In genomic region chr13:78099746-78100530, GRCm38 (mm10) we compare ENCODE assay signal across 14 mouse cellular contexts.
DNase-seq lines count a peak whose midpoint lies in the region; ATAC-seq lines count a peak whose summit lies in the region.
"Had no signal": no experiment of that assay in that cellular context is flagged by ENCODE, and none has a peak within 500 bp of the region (broad histone marks: within the 10 kb centered on the region; RNA-seq: fewer than 3 reads in every experiment).

No protein-coding gene starts in this region.

- H3K9ac ChIP-seq in hindbrain, embryonic 15.5 days: no peak overlapping the region
- no peak overlapping the region for H3K9ac ChIP-seq in hindbrain, embryonic 11.5 days (ENCODE audit: low read depth, low read length)
- H3K9ac ChIP-seq in midbrain, embryonic 16.5 days (ENCODE audit: low read depth, low read length): no peak overlapping the region
- H3K9ac ChIP-seq in midbrain, embryonic 11.5 days (ENCODE audit: low read length): no peak overlapping the region
- no peak overlapping the region for H3K9ac ChIP-seq in hindbrain, embryonic 16.5 days (ENCODE audit: low read depth, low read length)
- H3K9ac ChIP-seq: embryonic facial prominence, embryonic 12.5 days; lung, embryonic 14.5 days had no signal

- no peak for DNase-seq in hindbrain, embryonic 11.5 days (ENCODE audit: low spot score)
- DNase-seq in midbrain, embryonic 11.5 days (ENCODE audit: low spot score, missing footprints): no peak
- peak; percentile 73 for DNase-seq in retina, postnatal 1 day
- DNase-seq in spleen, postnatal 14 days (ENCODE audit: low spot score in 2 of 2): no peak
- DNase-seq in T-cell, adult 2 months (ENCODE audit: low spot score): no peak
- DNase-seq: adrenal gland, postnatal 25 days; cerebellum, adult 11-12 months; lung, embryonic 14.5 days had no signal

- ATAC-seq in hindbrain, embryonic 15.5 days (ENCODE audit: low FRiP score, low read depth): peak; percentile 69; the same call in 1 of the 2 replicates
- ATAC-seq in hindbrain, embryonic 11.5 days (ENCODE audit: low FRiP score): no peak
- peak; percentile 40; the same call in 1 of the 2 replicates for ATAC-seq in midbrain, embryonic 16.5 days
- ATAC-seq in midbrain, embryonic 11.5 days (ENCODE audit: low FRiP score): no peak
- ATAC-seq in hindbrain, embryonic 16.5 days: peak; percentile 75
- ATAC-seq: CD4-positive, CD25-positive, alpha-beta regulatory T cell, adult 4 months had no signal

- 48% methylated on average over 3 of the region's 3 CpGs for WGBS in hindbrain, embryonic 15.5 days
- WGBS in hindbrain, embryonic 11.5 days: 70% methylated on average over 3 of the region's 3 CpGs
- WGBS in midbrain, embryonic 16.5 days: 61% methylated on average over 3 of the region's 3 CpGs
- 70% methylated on average over 3 of the region's 3 CpGs for WGBS in midbrain, embryonic 11.5 days
- 48% methylated on average over 3 of the region's 3 CpGs for WGBS in hindbrain, embryonic 16.5 days

- no peak overlapping the region for H3K27ac ChIP-seq in hindbrain, embryonic 15.5 days (replicated peaks)
- H3K27ac ChIP-seq in hindbrain, embryonic 11.5 days (ENCODE audit: low read depth, low read length): no peak overlapping the region
- no peak overlapping the region for H3K27ac ChIP-seq in midbrain, embryonic 16.5 days (ENCODE audit: low read length)
- H3K27ac ChIP-seq in midbrain, embryonic 11.5 days (ENCODE audit: low read depth, low read length): no peak overlapping the region
- no peak overlapping the region for H3K27ac ChIP-seq in hindbrain, embryonic 16.5 days (ENCODE audit: low read depth, low read length)
- H3K27ac ChIP-seq: embryonic facial prominence, embryonic 12.5 days; left cerebral cortex, adult 2 months had no signal

- no peak overlapping the region for H3K4me3 ChIP-seq in hindbrain, embryonic 15.5 days
- H3K4me3 ChIP-seq in hindbrain, embryonic 11.5 days (ENCODE audit: low read depth, low read length): no peak overlapping the region
- H3K4me3 ChIP-seq in midbrain, embryonic 16.5 days (ENCODE audit: low read depth, low read length): no peak overlapping the region
- no peak overlapping the region for H3K4me3 ChIP-seq in midbrain, embryonic 11.5 days (ENCODE audit: low read depth, low read length)
- no peak overlapping the region for H3K4me3 ChIP-seq in hindbrain, embryonic 16.5 days (ENCODE audit: low read length)
- H3K4me3 ChIP-seq: embryonic facial prominence, embryonic 12.5 days; left cerebral cortex, adult 2 months had no signal

- 0 out of 2 replicates have a peak, but pooled peaks cover 7% of the 10 kb centered on the region for H3K4me1 ChIP-seq in hindbrain, embryonic 15.5 days (replicated peaks)
- H3K4me1 ChIP-seq in hindbrain, embryonic 11.5 days (replicated peaks; ENCODE audit: control insufficient read depth, insufficient read depth, low read length): no peaks in the 10 kb centered on the region
- peaks cover 4% of the 10 kb centered on the region; the same call in 1 of the 2 replicates for H3K4me1 ChIP-seq in midbrain, embryonic 16.5 days (ENCODE audit: control insufficient read depth, insufficient read depth, low read length)
- peaks cover 2% of the 10 kb centered on the region; the same call in 1 of the 2 replicates for H3K4me1 ChIP-seq in midbrain, embryonic 11.5 days (ENCODE audit: control insufficient read depth, insufficient read depth, low read length)
- peaks cover 2% of the 10 kb centered on the region; the same call in 1 of the 2 replicates for H3K4me1 ChIP-seq in hindbrain, embryonic 16.5 days (ENCODE audit: control insufficient read depth, insufficient read depth, low read depth, low read length)
- H3K4me1 ChIP-seq: embryonic facial prominence, embryonic 12.5 days had no signal

- H3K9me3 ChIP-seq in hindbrain, embryonic 15.5 days: no peaks in the 10 kb centered on the region
- H3K9me3 ChIP-seq in hindbrain, embryonic 11.5 days (ENCODE audit: control insufficient read depth, low read length): no peaks in the 10 kb centered on the region
- no peaks in the 10 kb centered on the region for H3K9me3 ChIP-seq in midbrain, embryonic 16.5 days (replicated peaks; ENCODE audit: control insufficient read depth, low read length, poor library complexity, severe bottlenecking)
- no peaks in the 10 kb centered on the region for H3K9me3 ChIP-seq in midbrain, embryonic 11.5 days (ENCODE audit: control insufficient read depth, low read length)
- no peaks in the 10 kb centered on the region for H3K9me3 ChIP-seq in hindbrain, embryonic 16.5 days (ENCODE audit: control insufficient read depth, low read length)
- H3K9me3 ChIP-seq: embryonic facial prominence, embryonic 12.5 days had no signal

- H3K27me3 ChIP-seq in hindbrain, embryonic 15.5 days: no peaks in the 10 kb centered on the region
- H3K27me3 ChIP-seq in hindbrain, embryonic 11.5 days (ENCODE audit: control insufficient read depth, insufficient read depth, low read length): no peaks in the 10 kb centered on the region
- no peaks in the 10 kb centered on the region for H3K27me3 ChIP-seq in midbrain, embryonic 16.5 days (ENCODE audit: control insufficient read depth, insufficient read depth, low read depth, low read length)
- H3K27me3 ChIP-seq in midbrain, embryonic 11.5 days (ENCODE audit: control insufficient read depth, insufficient read depth, low read length): no peaks in the 10 kb centered on the region
- H3K27me3 ChIP-seq in hindbrain, embryonic 16.5 days (replicated peaks; ENCODE audit: control insufficient read depth, insufficient read depth, low read length): no peaks in the 10 kb centered on the region
- H3K27me3 ChIP-seq: embryonic facial prominence, embryonic 12.5 days had no signal

- no peaks in the 10 kb centered on the region for H3K36me3 ChIP-seq in hindbrain, embryonic 15.5 days
- H3K36me3 ChIP-seq in hindbrain, embryonic 11.5 days (ENCODE audit: control insufficient read depth, insufficient read depth, low read length): no peaks in the 10 kb centered on the region
- no peaks in the 10 kb centered on the region for H3K36me3 ChIP-seq in midbrain, embryonic 16.5 days (ENCODE audit: control insufficient read depth, insufficient read depth, low read length)
- no peaks in the 10 kb centered on the region for H3K36me3 ChIP-seq in midbrain, embryonic 11.5 days (ENCODE audit: control insufficient read depth, insufficient read depth, low read length)
- H3K36me3 ChIP-seq in hindbrain, embryonic 16.5 days (ENCODE audit: control insufficient read depth, insufficient read depth, low read length): no peaks in the 10 kb centered on the region
- H3K36me3 ChIP-seq: embryonic facial prominence, embryonic 12.5 days had no signal

- H3K4me2 ChIP-seq in hindbrain, embryonic 15.5 days: no peak overlapping the region
- no peak overlapping the region for H3K4me2 ChIP-seq in hindbrain, embryonic 11.5 days (replicated peaks; ENCODE audit: low read depth, low read length)
- no peak overlapping the region for H3K4me2 ChIP-seq in midbrain, embryonic 16.5 days (ENCODE audit: low read length)
- no peak overlapping the region for H3K4me2 ChIP-seq in midbrain, embryonic 11.5 days
- no peak overlapping the region for H3K4me2 ChIP-seq in hindbrain, embryonic 16.5 days (ENCODE audit: low read length)
- H3K4me2 ChIP-seq: embryonic facial prominence, embryonic 12.5 days; lung, embryonic 14.5 days had no signal

Comparison
In these comparisons a context has a peak if more than half of its experiments do, and no peak if none do; other contexts are left out.
1. ATAC-seq: peak in hindbrain, embryonic 15.5 days (single experiment), midbrain, embryonic 16.5 days (single experiment) and hindbrain, embryonic 16.5 days (single experiment); none in hindbrain, embryonic 11.5 days (single experiment) and midbrain, embryonic 11.5 days (single experiment).